Mouse (Mus musculus): Measurements from ENCODE around the gene Gja4. TPM values are rescaled to one million over a fixed set of nuclear protein-coding genes. Genes with fewer than 3 reads are reported as not detected.
A peak's percentile ranks its signal among the peaks of the same experiment; 100 is the strongest.

The Gja4 gene
- polyA plus RNA-seq, 1 experiment from 2014 or later, result 2.8 TPM

DNA sequence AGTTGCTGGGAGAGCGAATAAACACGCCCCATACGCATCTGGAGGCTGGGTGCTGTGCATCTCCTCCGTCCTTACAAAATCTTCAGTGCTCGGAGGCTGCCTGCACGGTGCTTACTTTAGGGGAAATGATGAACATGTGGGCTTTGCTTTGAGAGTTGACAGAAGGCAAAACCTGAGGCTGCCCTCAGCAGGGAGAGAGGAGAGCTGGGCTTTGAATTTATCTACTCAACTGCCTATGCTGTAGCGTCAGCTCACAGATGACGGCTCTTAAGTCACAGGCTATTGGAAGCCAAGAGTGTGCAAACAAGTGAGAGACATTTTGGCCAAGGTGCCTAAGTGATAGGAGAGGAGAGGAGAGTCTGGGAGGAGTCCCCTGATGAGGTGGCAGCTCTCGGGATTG is 34.6 kb downstream of the Gja4 start:
- 68% methylated on average over 9 of the region's 9 CpGs for WGBS (ENCODE audit: insufficient replicate concordance)
- H3K4me2 ChIP-seq (ENCODE audit: low read depth, low read length), result no peak overlapping the region
- ATAC-seq (ENCODE audit: low read depth), result no peak
- H3K9ac ChIP-seq (ENCODE audit: low read depth, low read length), result no peak overlapping the region
- no peak overlapping the region for H3K4me3 ChIP-seq (ENCODE audit: low read depth, low read length)
- no peaks in the 10 kb centered on the region for H3K9me3 ChIP-seq (replicated peaks; ENCODE audit: control insufficient read depth, low read length)
- no peaks in the 10 kb centered on the region for H3K4me1 ChIP-seq (ENCODE audit: control insufficient read depth, low read depth, low read length)
- no peaks in the 10 kb centered on the region for H3K27me3 ChIP-seq (ENCODE audit: control insufficient read depth, insufficient read depth, low read depth, low read length)
- H3K36me3 ChIP-seq (ENCODE audit: control insufficient read depth, insufficient read depth), result no peaks in the 10 kb centered on the region
- H3K27ac ChIP-seq (ENCODE audit: low read length), result no peak overlapping the region

DNA sequence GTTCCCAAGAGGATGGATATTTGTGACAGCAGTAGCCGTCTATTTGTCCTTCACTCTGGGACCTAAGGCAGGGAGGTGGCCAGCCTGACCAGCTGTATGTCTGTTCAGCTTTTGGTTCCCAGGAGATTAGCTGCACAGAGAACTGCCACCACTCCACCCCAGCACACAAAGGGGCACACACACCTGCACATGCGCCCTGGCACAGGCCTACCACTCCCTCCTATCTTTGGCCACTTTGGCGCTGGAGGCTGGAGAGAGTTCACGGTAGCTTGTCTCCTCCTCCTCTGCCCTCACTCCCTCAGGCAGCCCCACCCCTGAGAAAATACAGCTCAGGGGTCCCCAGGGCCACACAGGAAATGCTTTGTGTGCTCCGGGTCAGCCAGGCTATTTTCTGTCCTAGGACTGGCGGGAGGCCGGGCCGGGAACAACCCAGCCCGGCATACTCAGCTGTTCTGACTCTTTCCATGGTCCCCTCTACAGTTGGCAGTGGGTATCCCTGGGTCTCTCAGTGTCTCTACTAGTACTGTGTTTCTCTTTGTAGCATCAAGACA is 35.3 kb downstream of the Gja4 start:
- H3K36me3 ChIP-seq (ENCODE audit: control insufficient read depth, insufficient read depth), result no peaks in the 10 kb centered on the region
- ATAC-seq (ENCODE audit: low read depth), result peak; percentile 24; the same call in 1 of the 2 replicates
- no peak overlapping the region for H3K4me3 ChIP-seq (ENCODE audit: low read depth, low read length)
- H3K4me1 ChIP-seq (ENCODE audit: control insufficient read depth, low read depth, low read length), result no peaks in the 10 kb centered on the region
- no peak overlapping the region for H3K27ac ChIP-seq (ENCODE audit: low read length)
- no peak overlapping the region for H3K4me2 ChIP-seq (ENCODE audit: low read depth, low read length)
- no peaks in the 10 kb centered on the region for H3K27me3 ChIP-seq (ENCODE audit: control insufficient read depth, insufficient read depth, low read depth, low read length)
- 37% methylated on average over 9 of the region's 9 CpGs for WGBS (ENCODE audit: insufficient replicate concordance)
- no peak overlapping the region for H3K9ac ChIP-seq (ENCODE audit: low read depth, low read length)
- H3K9me3 ChIP-seq (replicated peaks; ENCODE audit: control insufficient read depth, low read length), result no peaks in the 10 kb centered on the region

DNA sequence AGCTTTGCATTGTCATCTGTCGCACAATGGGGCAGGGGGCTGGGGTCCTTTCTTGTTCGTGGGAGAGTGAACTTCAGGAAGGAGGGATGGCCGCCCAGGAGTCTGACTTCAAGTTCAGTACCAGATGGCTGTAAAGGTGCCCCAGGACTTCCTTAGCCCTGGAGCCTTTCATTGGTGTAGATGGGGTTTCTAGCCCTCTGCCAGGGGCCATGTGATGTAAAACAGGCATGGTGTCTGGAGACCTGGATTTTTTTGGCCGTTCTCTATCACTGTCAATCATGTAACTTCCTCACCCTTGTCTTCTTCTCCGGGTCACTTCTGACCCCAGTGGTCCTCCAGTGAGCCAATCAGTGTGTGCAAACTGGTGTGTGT is 49.7 kb downstream of the Gja4 start:
- Histone ChIP-seq H3K36me3 (ENCODE audit: control insufficient read depth, insufficient read depth) (no peaks in the 10 kb centered on the region), H3K27me3 (ENCODE audit: control insufficient read depth, insufficient read depth, low read depth, low read length) (no peaks in the 10 kb centered on the region), H3K4me1 (ENCODE audit: control insufficient read depth, low read depth, low read length) (no peaks in the 10 kb centered on the region), H3K4me3 (ENCODE audit: low read depth, low read length) (no peak overlapping the region), H3K9me3 (replicated peaks; ENCODE audit: control insufficient read depth, low read length) (no peaks in the 10 kb centered on the region), H3K27ac (ENCODE audit: low read length) (no peak overlapping the region), H3K4me2 (ENCODE audit: low read depth, low read length) (no peak overlapping the region), H3K9ac (ENCODE audit: low read depth, low read length) (no peak overlapping the region)
- no peak for ATAC-seq (ENCODE audit: low read depth)
- 31% methylated on average over 5 of the region's 5 CpGs for WGBS (ENCODE audit: insufficient replicate concordance)

DNA sequence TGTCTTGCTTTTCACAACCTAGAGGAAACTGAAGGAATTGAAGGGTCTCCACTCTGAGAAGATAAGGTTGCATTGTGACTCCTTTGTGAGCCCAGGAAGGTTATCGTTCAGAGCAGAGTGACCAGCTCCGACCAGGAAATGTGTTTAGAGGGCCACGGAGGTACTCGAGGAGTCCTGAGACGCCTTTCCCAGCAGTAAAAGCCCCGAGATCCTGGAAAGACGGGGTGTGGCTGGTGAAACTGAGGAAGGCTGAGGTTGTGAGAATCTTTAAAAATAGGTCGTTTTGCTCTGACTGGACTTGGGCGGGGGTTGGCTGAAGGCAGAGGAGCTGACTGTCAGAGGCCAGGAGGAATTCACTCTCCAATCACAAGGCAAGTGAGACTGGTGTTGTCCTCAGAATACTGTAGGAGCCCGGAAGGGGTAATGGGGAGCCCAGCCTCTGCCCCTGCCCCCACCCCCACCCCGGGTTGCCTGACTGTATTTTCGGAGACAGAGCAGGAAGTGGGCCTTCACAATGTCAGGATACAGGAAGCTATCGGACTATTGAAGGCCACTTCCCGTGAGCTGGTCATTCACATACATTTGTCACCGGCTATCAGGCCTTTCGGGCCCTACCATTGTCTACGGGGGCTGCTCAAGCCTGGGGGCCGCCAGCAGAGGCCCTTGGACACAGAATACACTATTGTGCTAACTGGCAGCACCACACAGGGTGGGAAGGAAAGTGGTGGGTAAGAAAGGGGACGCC is 50.2 kb downstream of the Gja4 start:
- no peak overlapping the region for H3K9ac ChIP-seq (ENCODE audit: low read depth, low read length)
- no peaks in the 10 kb centered on the region for H3K4me1 ChIP-seq (ENCODE audit: control insufficient read depth, low read depth, low read length)
- no peaks in the 10 kb centered on the region for H3K36me3 ChIP-seq (ENCODE audit: control insufficient read depth, insufficient read depth)
- H3K27ac ChIP-seq (ENCODE audit: low read length), result no peak overlapping the region
- H3K9me3 ChIP-seq (replicated peaks; ENCODE audit: control insufficient read depth, low read length), result no peaks in the 10 kb centered on the region
- no peak overlapping the region for H3K4me2 ChIP-seq (ENCODE audit: low read depth, low read length)
- H3K4me3 ChIP-seq (ENCODE audit: low read depth, low read length), result no peak overlapping the region
- H3K27me3 ChIP-seq (ENCODE audit: control insufficient read depth, insufficient read depth, low read depth, low read length), result no peaks in the 10 kb centered on the region
- peak; percentile 63 for ATAC-seq (ENCODE audit: low read depth)
- WGBS (ENCODE audit: insufficient replicate concordance), result 28% methylated on average over 19 of the region's 19 CpGs

DNA sequence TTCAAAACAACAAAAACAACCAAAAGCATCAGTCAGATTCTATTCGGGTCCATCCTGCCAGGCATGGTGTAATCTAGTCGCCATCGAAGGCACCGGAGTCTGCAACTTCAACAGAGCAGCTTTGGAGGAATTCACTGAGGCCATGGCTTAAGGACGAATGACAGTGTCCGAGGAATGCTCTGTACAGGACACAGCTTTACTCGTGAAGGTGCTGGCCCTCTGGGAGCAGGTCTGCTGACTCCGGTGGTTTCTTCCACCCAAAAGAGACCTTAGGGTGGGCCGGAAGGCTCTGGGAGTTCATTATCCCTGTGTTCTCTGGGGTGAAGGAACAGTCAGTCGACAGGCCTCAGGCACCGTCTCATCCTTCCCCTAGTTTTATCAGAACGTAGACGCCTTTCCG is 52.2 kb downstream of the Gja4 start:
- Histone ChIP-seq H3K4me1 (ENCODE audit: control insufficient read depth, low read depth, low read length) (no peaks in the 10 kb centered on the region), H3K27me3 (ENCODE audit: control insufficient read depth, insufficient read depth, low read depth, low read length) (no peaks in the 10 kb centered on the region), H3K36me3 (ENCODE audit: control insufficient read depth, insufficient read depth) (no peaks in the 10 kb centered on the region), H3K9me3 (replicated peaks; ENCODE audit: control insufficient read depth, low read length) (no peaks in the 10 kb centered on the region), H3K27ac (ENCODE audit: low read length) (no peak overlapping the region), H3K4me2 (ENCODE audit: low read depth, low read length) (no peak overlapping the region), H3K4me3 (ENCODE audit: low read depth, low read length) (no peak overlapping the region), H3K9ac (ENCODE audit: low read depth, low read length) (no peak overlapping the region)
- WGBS (ENCODE audit: insufficient replicate concordance), result 70% methylated on average over 14 of the region's 14 CpGs
- no peak for ATAC-seq (ENCODE audit: low read depth)

Other genes with a start within 250 kb of the Gja4 start
- 3.3 and 3.7 TPM in 2 replicates for gene Zmym6, start 236.7 kb downstream of the Gja4 start, polyA plus RNA-seq (2015; fragmentation: Nextera tagmentation; extraction: Ambion mirVana)
- 8.2 and 8.5 TPM in 2 replicates for gene Tmem35b, start 190.3 kb downstream of the Gja4 start, polyA plus RNA-seq (2015; fragmentation: Nextera tagmentation; extraction: Ambion mirVana)
- 0.19 and 0.24 TPM in 2 replicates for gene Dlgap3, start 144.8 kb downstream of the Gja4 start, polyA plus RNA-seq (2015; fragmentation: Nextera tagmentation; extraction: Ambion mirVana)
- gene Smim12, start 70.3 kb downstream of the Gja4 start, polyA plus RNA-seq (2015; fragmentation: Nextera tagmentation; extraction: Ambion mirVana), result 24.5 and 24.6 TPM in 2 replicates
- gene Gjb3, start 16.8 kb upstream of the Gja4 start, polyA plus RNA-seq (2015; fragmentation: Nextera tagmentation; extraction: Ambion mirVana), result 0.18 and 0.33 TPM in 2 replicates
- gene Gjb4, start 40.0 kb upstream of the Gja4 start, polyA plus RNA-seq (2015; fragmentation: Nextera tagmentation; extraction: Ambion mirVana), result 0.06 TPM in 1 of 2 replicates, not detected in the other
- 0.06 and 0.07 TPM in 2 replicates for gene Gjb5, start 44.1 kb upstream of the Gja4 start, polyA plus RNA-seq (2015; fragmentation: Nextera tagmentation; extraction: Ambion mirVana)